Mouse (Mus musculus) lung, postnatal 0 days (tissue): ENCODE measurements at regions not wholly inside any gene's neighbourhood (a gene's known extent, or its start where the extent isn't known, plus 50 kb on each side); places are given as distances from the start of the nearest gene placed in this dataset.

Experiments
- CTCF ChIP-seq: IDR thresholded peaks from 2 replicates; pipeline ENCODE4 v1.5.1; 2016; ENCODE audit warnings: antibody characterized with exemption, mild to moderate bottlenecking
- EP300 ChIP-seq: IDR thresholded peaks from 2 replicates; pipeline ENCODE4 v1.6.1; 2016; ENCODE audit warnings: antibody characterized with exemption, mild to moderate bottlenecking, control low read depth

GRCm38 (mm10) chr4:125261547-125261946, 133.9 kb upstream of the Zc3h12a start:
- no peak for TF ChIP-seq CTCF
- no peak for TF ChIP-seq EP300
